Mouse (Mus musculus): ENCODE data around the gene Mcrip2.

The Mcrip2 gene

GRCm38 (mm10) chr17:25833291-25833663, 35.3 kb downstream of the Mcrip2 start, which contains the start of gene Stub1:
TSS of gene Stub1 (minus strand) at chr17:25833404.
- peak; percentile 96 to 97 for DNase-seq

DNA sequence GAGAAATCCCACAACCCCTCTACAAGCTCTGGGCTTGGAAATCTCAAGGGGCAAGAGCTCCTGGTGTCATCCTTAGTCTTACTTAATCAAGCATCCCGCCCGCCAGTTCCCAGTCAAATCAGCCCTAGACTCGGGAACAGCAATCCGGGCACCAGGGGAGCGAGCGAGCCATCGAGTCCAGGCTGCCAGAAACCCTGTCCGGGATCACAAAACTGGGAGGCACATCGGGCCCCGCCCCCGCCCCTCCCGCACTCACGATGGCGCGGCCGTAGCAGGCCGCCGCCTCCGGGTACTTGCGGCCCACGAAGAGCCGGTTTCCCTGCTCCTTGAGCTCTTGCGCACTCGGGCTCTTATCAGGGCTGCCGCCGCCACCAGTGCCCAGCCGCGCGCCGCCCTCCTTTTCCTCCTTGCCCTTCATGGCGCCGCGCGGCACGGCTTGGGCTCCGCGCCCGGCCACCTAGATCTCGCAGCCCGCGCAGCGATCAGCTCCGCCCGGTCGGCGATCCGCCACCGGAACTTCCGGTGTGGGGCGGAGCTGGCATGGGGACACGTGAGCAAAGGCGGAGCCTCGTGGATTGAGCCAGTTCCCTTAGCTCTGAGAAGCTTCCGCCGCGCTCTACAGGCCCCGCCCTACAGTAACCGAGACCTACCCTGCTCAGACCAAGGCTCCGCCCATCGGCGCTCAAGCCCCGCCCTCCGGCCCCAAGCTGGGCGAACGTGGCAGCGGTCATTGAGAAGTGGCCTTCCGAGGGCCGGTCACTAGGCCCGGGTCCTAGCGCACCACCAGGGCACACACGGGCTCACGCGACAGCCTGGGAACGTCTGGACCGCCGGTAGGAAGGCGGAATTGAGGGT, 35.9 kb downstream of the Mcrip2 start:
- peak; percentile 100 for DNase-seq

DNA sequence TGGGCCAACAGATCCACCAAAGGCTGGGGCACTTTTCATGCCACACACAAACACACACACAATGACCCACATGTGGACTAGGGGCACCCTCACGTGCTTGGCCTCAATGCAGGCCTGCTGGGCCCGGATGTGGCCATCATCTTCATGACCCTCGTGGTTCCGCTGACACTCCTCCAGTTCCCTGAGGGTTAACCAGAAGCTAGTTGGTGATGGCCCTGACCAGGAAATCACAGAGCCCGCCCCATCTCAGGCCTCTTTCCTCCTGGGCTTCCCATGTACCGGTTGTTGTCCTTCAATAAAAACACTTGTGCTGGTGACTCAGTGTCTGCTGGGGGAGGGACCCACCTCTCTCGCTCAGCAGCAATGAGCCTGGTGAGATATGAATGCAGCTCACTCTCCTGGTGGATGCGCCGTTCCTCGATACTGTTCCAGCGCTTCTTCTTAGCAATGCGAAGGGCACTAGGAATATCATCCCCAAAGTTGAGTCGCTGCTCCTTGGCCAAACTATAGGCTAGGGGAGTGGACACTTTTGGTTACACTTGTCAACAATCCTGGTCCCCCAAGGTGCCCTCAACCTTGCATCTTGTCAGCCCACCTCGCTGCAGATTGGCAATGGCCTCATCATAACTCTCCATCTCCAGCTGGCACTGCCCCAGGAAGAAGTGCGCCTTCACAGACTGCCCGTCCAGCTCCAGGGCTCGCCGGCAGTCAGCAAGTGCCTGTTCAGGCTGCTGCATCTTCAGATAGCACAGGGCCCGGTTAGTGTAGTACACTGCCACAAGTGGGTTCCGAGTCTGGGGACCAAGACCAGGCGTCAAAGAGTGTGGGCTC, 36.9 kb downstream of the Mcrip2 start:
- DNase-seq, result peak in 1 of 2 experiments; percentile 63

DNA sequence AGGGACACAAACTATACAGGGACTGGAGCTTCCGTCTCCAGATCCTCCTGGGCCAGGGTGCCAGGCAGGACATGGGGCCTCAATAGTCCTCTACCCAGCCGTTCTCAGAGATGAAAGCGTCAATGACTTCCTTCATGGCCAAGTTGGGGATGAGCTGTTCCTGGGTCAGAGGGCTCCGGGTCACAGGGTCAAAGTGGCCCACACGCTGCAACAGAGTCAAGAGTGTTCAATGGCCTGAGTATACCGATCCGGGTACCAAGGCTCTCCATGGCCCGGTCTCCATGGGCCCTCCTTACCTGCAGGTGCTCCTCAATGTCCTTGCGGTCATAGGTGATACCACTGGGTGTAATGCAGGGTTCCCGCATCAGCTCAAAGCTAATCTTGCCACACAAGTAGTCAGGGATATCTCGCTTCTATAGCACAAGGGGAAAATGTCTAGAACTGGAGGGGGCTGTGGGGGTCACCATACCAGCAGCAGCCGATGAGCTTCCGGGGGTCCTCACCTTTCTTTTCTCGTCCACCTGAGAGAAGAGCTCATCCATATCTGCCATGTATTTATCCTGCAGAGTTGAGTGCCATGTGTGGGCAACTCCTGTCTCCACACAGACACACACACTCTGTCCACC, 37.6 kb downstream of the Mcrip2 start:
- DNase-seq, result no peak

DNA sequence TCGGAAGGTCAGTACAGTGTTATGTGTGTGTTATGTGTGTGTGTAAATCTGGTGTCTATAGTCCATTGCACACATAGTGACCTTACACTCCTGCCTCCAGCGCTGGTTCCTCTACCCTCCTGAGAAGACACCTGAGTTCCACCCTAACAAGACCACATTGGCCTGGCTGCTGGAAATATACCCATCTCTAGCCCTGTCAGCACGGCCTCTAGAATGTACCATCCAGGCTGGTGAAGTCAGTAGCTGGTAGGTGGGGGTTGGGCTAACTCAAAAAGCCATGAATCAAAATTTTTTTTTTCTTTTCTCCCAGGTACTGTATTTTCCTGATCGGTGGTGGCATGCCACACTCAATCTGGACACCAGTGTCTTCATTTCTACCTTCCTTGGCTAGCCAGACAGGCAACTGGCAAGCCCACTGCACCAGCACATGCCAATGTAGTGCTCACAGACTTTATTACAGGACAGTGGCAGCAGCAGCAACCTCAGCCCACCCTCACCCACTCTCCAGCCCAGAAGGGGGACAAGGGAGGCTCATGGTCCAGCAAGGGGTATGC, 38.3 kb downstream of the Mcrip2 start:
- no peak for DNase-seq

DNA sequence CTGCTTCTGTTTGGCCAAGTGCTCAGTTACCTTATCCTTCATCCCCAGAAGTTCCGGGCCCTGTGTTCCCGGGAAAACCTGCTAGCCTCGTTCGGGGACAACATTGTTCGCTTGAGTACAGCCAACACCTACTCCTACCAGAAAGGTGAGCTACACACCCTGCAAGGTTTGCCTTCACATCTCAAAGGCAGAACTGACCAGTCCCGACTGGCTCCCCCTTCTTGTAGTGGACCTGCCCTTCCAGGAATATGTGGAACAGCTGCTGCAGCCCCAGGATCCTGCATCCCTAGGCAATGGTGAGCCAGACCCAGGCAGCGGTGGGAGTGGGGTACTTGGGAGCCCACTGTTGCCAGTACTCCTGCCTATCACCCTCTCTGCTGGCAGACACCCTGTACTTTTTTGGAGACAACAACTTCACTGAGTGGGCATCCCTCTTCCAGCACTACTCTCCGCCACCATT, 39.0 kb downstream of the Mcrip2 start:
- DNase-seq, result no peak

- DNase-seq, result peak; percentile 85 to 89
Observed at GRCm38 (mm10) chr17:25828712-25829557, 39.6 kb downstream of the Mcrip2 start, which contains the start of gene Jmjd8. TSS of gene Jmjd8 (plus strand) at chr17:25828867.

- no peak for DNase-seq
Observed at GRCm38 (mm10) chr17:25828223-25828594, 40.4 kb downstream of the Mcrip2 start.

GRCm38 (mm10) chr17:25827546-25828222, 40.9 kb downstream of the Mcrip2 start:
- no peak for DNase-seq

- no peak for DNase-seq
Observed at GRCm38 (mm10) chr17:25827011-25827410, 41.6 kb downstream of the Mcrip2 start.

GRCm38 (mm10) chr17:25825984-25826570, 42.5 kb downstream of the Mcrip2 start:
- no peak for DNase-seq

DNA sequence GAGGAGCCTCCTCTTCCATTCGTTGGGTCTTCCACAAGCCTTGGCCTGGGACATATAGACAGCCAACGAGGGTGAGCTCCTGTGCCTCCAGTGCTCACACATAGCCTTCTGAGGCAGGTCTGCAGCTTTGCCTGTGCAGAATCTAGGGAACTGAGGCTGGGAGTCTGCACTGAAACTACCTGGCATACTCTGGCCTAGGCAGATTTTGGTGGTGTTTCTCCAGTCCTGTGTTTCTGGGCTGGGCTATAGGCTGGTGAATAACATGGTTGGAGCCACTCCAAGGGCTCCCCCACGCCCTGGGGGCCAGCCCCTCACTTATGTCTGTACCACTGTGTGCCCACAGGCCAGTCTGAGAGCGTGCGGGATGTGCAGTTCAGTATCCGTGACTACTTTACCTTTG, 43.3 kb downstream of the Mcrip2 start:
- DNase-seq, result no peak

- no peak for DNase-seq
Observed at GRCm38 (mm10) chr17:25824362-25825142, 44.0 kb downstream of the Mcrip2 start.

DNA sequence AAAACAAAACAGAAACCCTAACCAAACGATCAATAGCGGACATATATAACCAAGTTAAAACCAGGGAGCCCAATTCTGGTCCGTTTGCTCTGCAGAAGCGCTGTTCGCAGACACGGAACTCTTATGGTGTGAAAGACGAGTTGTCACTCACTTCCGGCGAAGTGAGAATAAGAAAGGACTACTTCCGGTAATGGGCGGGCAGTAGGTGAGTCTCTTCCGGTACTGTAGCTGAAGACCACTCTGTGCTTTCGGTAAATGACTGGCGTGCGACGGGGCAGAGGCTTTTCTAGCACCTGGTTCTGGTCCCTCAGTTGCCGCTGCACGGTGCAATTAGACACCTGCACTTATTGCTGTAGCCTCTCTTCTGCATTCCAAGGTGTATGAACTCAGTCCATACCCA, 45.1 kb downstream of the Mcrip2 start, which contains the start of gene Wdr24:
Gene Wdr24, plus strand, starts transcription at position 176 of the 400 bp plus-strand sequence.
- DNase-seq, result peak; percentile 79 to 82

DNA sequence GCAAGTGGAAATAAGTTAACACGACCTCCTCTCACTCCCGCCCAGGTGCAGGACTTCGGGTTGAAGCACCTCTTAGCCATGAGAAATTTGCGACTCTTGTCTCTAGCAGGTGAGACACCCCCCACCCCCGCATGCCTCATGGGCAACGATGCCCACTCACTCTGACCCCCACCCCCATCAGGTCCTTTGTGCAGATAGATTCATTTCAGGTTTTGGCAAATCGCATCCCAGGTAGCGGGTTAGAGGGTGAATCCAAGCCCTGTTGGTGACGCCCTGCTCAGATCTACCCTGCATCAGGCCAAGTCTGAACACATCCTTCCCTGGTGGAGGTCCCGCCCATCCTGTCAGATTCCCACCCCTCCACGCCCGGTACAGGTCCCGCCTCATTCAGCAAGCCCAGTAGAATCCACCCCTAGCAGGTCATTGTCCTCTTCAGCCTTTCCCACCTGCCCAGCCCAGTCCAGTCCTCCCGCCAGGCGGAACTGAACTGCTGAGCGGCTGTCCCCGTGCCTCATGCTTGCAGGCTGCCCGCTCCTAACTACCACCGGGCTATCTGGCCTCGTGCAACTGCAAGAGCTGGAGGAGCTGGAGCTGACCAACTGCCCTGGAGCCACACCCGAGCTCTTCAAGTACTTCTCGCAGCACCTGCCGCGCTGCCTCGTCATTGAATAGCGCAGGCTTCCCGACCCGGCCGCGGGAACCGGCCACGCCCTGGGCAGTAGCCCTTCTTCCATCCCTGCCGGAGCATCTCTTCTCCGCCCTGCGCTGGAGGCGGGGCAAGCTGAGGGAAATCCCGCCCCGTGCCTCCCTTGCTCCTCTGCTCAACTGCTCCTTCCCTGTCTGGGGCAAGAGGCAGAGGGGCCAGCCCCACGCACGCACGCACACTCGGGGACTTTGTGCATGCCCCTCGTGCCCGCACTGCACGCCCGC, 49.4 kb downstream of the Mcrip2 start:
- DNase-seq, result peak in 1 of 2 experiments; percentile 36

DNA sequence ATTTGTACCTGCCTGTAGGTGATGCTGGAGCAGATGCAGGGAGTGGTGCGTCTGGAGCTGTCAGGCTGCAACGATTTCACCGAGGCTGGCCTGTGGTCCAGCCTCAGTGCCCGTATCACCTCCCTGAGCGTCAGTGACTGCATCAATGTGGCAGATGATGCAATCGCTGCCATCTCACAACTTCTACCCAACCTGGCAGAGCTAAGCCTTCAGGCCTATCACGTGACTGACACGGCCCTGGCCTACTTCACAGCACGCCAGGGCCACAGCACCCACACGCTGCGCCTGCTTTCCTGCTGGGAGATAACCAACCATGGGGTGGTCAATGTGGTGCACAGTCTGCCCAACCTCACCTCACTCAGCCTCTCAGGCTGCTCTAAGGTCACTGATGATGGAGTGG, 50.9 kb downstream of the Mcrip2 start:
- no peak for DNase-seq
